Mouse (Mus musculus): ENCODE measurements around the gene Fbf1.

- TF ChIP-seq CTCF (IDR thresholded peaks at IDR 0.05; ENCODE audit: control insufficient read depth, insufficient read depth, insufficient replicate concordance, low read depth, low read length) (no peak), POLR2A (IDR thresholded peaks at IDR 0.05; ENCODE audit: control insufficient read depth, low read depth, low read length) (no peak)
Measured at GRCm38 (mm10) chr11:116142211-116142991, 25.6 kb downstream of the Fbf1 start.
